14 mouse cellular contexts compared by ENCODE assay signal in genomic region chr3:43424886-43425285, GRCm38 (mm10).
"Had no signal": no experiment of that assay in that cellular context is flagged by ENCODE, and none has a peak within 500 bp of the region (broad histone marks: within the 10 kb centered on the region; RNA-seq: fewer than 3 reads in every experiment).

No protein-coding gene starts in this region.

- H3K4me1 ChIP-seq: limb, embryonic 12.5 days; liver, embryonic 13.5 days; megakaryocyte, embryonic 14.5 days had no signal

- ATAC-seq: liver, postnatal 0 days; midbrain, embryonic 13.5 days had no signal

- H3K27me3 ChIP-seq: limb, embryonic 12.5 days; liver, embryonic 13.5 days; megakaryocyte, embryonic 14.5 days; midbrain, embryonic 13.5 days had no signal

- H3K36me3 ChIP-seq: limb, embryonic 12.5 days; liver, embryonic 13.5 days; midbrain, embryonic 13.5 days had no signal

- H3K27ac ChIP-seq: layer of hippocampus, adult 2 months; limb, embryonic 12.5 days; liver, embryonic 13.5 days; macrophage; midbrain, embryonic 13.5 days; stomach, postnatal 0 days had no signal

- H3K4me3 ChIP-seq: layer of hippocampus, adult 2 months; limb, embryonic 12.5 days; liver, embryonic 13.5 days; megakaryocyte, embryonic 14.5 days; midbrain, embryonic 13.5 days had no signal

- H3K9ac ChIP-seq: limb, embryonic 12.5 days; liver, embryonic 13.5 days; liver, postnatal 0 days; midbrain, embryonic 13.5 days had no signal

- H3K9me3 ChIP-seq: limb, embryonic 12.5 days; liver, embryonic 13.5 days; megakaryocyte, embryonic 14.5 days; midbrain, embryonic 13.5 days had no signal

- DNase-seq: kidney, adult 11 months; kidney, adult 9 months; kidney, postnatal 10 days; kidney, postnatal 4 days; liver; liver, embryonic 13.5 days; liver, postnatal 0 days; thymus, postnatal 4 days had no signal

- H3K4me2 ChIP-seq: limb, embryonic 12.5 days; liver, embryonic 13.5 days; midbrain, embryonic 13.5 days had no signal
